Mouse (Mus musculus) limb, embryonic 12.5 days (tissue): ENCODE data around the gene Itga1. TPM values are rescaled to one million over a fixed set of nuclear protein-coding genes. Genes with fewer than 3 reads are reported as not detected.

Experiments used
- ATAC-seq: fragments of 200-750 bp; cut with Nextera tagmentation; 2 replicates; pipeline ENCODE4 v1.8.0; 2017; ENCODE audit warnings: low read depth, moderate TSS enrichment; ENCODE audit not compliant: insufficient number of reproducible peaks, insufficient read depth, low FRiP score, low TSS enrichment
- H3K27ac ChIP-seq: fragments of 300-500 bp; sonication (generic); 2 replicates; pipeline ENCODE4 v1.5.1; 2016; ENCODE audit warnings: mild to moderate bottlenecking, moderate library complexity
- H3K27me3 ChIP-seq: fragments of 300-500 bp; sonication (generic); 2 replicates; pipeline ENCODE4 v1.6.1; 2016; ENCODE audit warnings: mild to moderate bottlenecking, moderate library complexity
- H3K36me3 ChIP-seq: fragments of 300-500 bp; sonication (generic); 2 replicates; pipeline ENCODE4 v1.6.1; 2016; ENCODE audit warnings: mild to moderate bottlenecking, moderate library complexity
- H3K4me1 ChIP-seq: fragments of 300-500 bp; sonication (generic); replicated peaks from 2 replicates; pipeline ENCODE4 v1.6.1; 2016
- H3K4me2 ChIP-seq: fragments of 300-500 bp; sonication (generic); 2 replicates; pipeline ENCODE4 v1.6.1; 2016; ENCODE audit warnings: mild to moderate bottlenecking, moderate library complexity
- H3K4me3 ChIP-seq: fragments of 300-500 bp; sonication (generic); replicated peaks from 2 replicates; pipeline ENCODE4 v1.5.1; 2016; ENCODE audit warnings: mild to moderate bottlenecking
- H3K9ac ChIP-seq: fragments of 300-500 bp; sonication (generic); replicated peaks from 2 replicates; pipeline ENCODE4 v1.6.1; 2016; ENCODE audit warnings: mild to moderate bottlenecking, moderate library complexity
- H3K9me3 ChIP-seq: fragments of 300-500 bp; sonication (generic); 2 replicates; pipeline ENCODE4 v1.6.1; 2016; ENCODE audit warnings: mild to moderate bottlenecking, moderate library complexity
- WGBS: fragments of 180-500 bp; shearing (Covaris S2); methylation state at CpG from one replicate; pipeline ENCODE4 v1.1.7; 2016; 5-methylcytosine and 5-hydroxymethylcytosine counted together
- polyA plus RNA-seq: library from polyadenylated mRNA; unstranded; fragments of >200 nt; fragmentation: Nextera tagmentation; extraction: Ambion mirVana; gene quantifications from 2 replicates; pipeline ENCODE4 v1.2.1, GENCODE M21; 2016

The Itga1 gene
- polyA plus RNA-seq, 1 experiment from 2014 or later, result 3.5 TPM

DNA sequence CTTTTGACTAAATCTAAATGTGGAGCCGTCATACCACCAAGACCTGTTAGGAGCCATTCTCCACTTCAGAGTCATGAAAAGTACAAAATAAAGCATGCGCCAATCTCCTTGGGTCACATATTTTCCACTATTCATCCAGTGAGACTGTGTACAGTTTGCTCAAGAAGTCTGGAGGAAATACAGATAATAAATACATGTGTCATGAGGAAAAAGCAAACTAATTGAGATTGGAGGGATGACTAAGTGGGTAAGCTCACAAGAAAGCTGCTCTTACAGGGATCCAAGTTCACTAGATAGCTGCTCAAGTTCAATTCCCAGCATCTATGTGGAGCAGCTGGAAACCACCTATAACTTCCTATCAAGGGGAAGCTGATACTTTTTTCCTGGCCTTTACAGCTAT, 24.8 kb upstream of the Itga1 start:
- H3K4me3 ChIP-seq, result no peak overlapping the region
- H3K9me3 ChIP-seq, result no peaks in the 10 kb centered on the region
- no peak overlapping the region for H3K9ac ChIP-seq
- no peaks in the 10 kb centered on the region for H3K4me1 ChIP-seq
- no peak overlapping the region for H3K27ac ChIP-seq
- no peak overlapping the region for H3K4me2 ChIP-seq
- no peaks in the 10 kb centered on the region for H3K36me3 ChIP-seq
- 96% methylated on average over 2 of the region's 2 CpGs for WGBS
- ATAC-seq, result no peak
- no peaks in the 10 kb centered on the region for H3K27me3 ChIP-seq

DNA sequence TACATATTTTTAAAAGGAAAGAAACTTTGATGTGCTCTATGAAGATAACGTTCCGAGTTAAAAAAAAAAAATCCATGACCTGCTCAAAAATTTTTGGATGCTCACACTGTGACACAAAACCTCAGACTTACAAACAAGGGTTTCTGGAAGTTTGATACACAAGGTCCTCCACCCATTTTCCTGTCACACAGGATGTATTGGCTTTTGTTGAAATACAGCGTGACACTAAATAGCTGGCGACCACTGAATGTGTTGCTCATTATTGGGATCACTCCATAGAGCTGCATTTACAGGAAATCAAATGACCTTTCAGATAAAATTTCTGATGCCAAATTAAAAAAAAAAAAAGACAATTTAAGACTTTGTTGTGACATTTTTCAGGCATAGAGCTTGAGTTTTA, 23.4 kb upstream of the Itga1 start:
- 89% methylated on average over 4 of the region's 4 CpGs for WGBS
- H3K9me3 ChIP-seq, result no peaks in the 10 kb centered on the region
- no peak overlapping the region for H3K4me2 ChIP-seq
- H3K4me1 ChIP-seq, result no peaks in the 10 kb centered on the region
- H3K9ac ChIP-seq, result no peak overlapping the region
- H3K27me3 ChIP-seq, result no peaks in the 10 kb centered on the region
- H3K27ac ChIP-seq, result no peak overlapping the region
- H3K4me3 ChIP-seq, result no peak overlapping the region
- no peaks in the 10 kb centered on the region for H3K36me3 ChIP-seq
- no peak for ATAC-seq

DNA sequence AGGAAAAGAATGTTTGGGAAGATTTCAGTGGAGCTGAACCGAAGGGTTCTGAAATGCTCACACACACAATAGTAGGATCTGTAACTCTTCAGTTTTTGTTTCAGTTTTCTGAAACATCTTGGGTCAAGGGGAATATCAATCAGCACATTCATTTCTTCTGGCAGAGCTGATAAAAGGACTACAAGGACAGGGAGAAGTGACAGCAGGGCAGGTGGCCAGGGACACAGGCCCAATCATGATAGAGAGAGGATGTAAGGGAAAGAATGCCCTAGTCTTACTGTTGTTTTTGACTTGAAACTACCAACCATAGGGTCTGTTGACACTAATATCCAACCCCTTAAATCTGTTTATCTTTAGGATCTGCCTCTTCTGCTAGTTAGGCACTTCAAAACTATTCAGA, 22.8 kb upstream of the Itga1 start:
- H3K4me1 ChIP-seq, result no peaks in the 10 kb centered on the region
- H3K27me3 ChIP-seq, result no peaks in the 10 kb centered on the region
- H3K4me2 ChIP-seq, result no peak overlapping the region
- H3K9me3 ChIP-seq, result no peaks in the 10 kb centered on the region
- ATAC-seq, result no peak
- no peaks in the 10 kb centered on the region for H3K36me3 ChIP-seq
- 94% methylated on average over 1 of the region's 1 CpGs for WGBS
- no peak overlapping the region for H3K9ac ChIP-seq
- H3K27ac ChIP-seq, result no peak overlapping the region
- no peak overlapping the region for H3K4me3 ChIP-seq

DNA sequence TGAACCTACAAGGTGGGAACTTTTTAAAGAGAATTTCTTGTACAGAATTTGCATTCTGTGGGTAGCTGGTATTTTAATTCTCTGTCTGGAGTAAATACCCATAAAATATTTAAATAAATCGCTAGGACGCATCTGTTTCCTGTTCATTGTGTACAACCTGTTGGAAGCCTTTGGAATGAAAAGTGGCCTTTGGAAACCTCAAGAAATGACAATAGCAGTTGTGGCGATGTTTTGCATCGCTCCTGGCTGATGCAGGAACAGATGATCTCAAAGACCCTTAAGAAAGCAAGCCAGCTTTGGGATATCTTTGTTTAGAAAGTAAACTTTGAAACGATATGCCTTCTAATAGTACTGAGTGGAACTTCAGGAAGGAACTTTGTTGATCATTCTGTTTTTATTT, 17.0 kb upstream of the Itga1 start:
- H3K9ac ChIP-seq, result no peak overlapping the region
- H3K27me3 ChIP-seq, result no peaks in the 10 kb centered on the region
- no peaks in the 10 kb centered on the region for H3K4me1 ChIP-seq
- H3K27ac ChIP-seq, result no peak overlapping the region
- H3K36me3 ChIP-seq, result no peaks in the 10 kb centered on the region
- H3K4me2 ChIP-seq, result no peak overlapping the region
- no peaks in the 10 kb centered on the region for H3K9me3 ChIP-seq
- no peak for ATAC-seq
- 69% methylated on average over 5 of the region's 5 CpGs for WGBS
- no peak overlapping the region for H3K4me3 ChIP-seq

DNA sequence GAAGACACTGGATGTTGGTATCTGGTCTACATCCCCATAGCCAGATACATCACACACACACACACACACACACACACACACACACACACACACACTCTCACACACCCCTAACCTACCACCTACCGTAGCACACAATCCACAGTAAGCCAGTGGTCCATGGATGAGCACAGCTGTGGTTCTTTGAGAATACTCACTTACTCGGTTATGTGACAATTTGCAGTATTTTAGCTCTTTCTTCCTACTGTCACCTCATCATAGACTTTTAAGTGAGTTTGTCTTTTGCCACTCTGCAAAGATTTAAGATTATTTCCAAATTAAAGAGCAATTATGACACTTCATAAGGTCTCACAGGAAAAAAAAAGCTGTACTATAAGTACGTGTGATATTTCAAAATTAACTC, 16.4 kb upstream of the Itga1 start:
- H3K9me3 ChIP-seq, result no peaks in the 10 kb centered on the region
- no peak overlapping the region for H3K27ac ChIP-seq
- H3K27me3 ChIP-seq, result no peaks in the 10 kb centered on the region
- 84% methylated on average over 3 of the region's 3 CpGs for WGBS
- H3K4me1 ChIP-seq, result no peaks in the 10 kb centered on the region
- H3K4me3 ChIP-seq, result no peak overlapping the region
- no peak overlapping the region for H3K9ac ChIP-seq
- ATAC-seq, result no peak
- H3K4me2 ChIP-seq, result no peak overlapping the region
- H3K36me3 ChIP-seq, result no peaks in the 10 kb centered on the region

DNA sequence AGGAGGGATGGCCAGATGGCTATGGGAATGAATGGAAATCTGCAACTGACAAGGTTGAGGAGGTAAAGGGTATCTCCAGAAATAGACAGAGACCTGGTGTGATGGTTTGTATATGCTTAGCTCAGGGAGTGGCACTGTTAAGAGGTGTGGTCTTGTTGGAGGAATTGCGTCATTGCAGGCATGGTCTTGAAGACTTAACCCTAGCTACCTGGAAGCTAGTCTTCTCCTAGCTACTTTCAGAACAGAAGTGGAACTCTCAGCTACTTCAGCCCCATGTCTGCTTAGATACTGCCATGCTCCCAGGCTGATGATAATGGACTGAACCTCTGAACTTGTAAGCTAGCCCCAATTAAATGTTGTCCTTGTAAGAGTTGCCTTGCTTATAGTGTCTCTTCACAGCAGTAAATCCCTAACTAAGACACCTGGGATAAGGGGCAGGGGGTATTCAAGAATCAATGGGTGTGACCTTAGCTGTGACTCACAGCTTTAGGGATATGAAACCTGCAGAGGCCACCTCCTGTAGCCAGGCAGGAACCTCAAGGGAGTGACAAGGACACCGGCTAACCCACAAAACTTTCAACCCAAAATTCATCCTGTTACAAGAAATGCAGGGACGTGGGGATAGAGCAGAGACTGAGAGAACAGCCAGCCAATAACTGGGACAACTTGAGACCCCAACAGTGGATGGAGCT, 15.3 kb upstream of the Itga1 start:
- H3K27ac ChIP-seq, result no peak overlapping the region
- H3K4me1 ChIP-seq, result no peaks in the 10 kb centered on the region
- WGBS, result 86% methylated on average over 3 of the region's 3 CpGs
- no peak for ATAC-seq
- H3K36me3 ChIP-seq, result no peaks in the 10 kb centered on the region
- no peak overlapping the region for H3K4me2 ChIP-seq
- no peak overlapping the region for H3K9ac ChIP-seq
- no peaks in the 10 kb centered on the region for H3K27me3 ChIP-seq
- H3K9me3 ChIP-seq, result no peaks in the 10 kb centered on the region
- H3K4me3 ChIP-seq, result no peak overlapping the region

DNA sequence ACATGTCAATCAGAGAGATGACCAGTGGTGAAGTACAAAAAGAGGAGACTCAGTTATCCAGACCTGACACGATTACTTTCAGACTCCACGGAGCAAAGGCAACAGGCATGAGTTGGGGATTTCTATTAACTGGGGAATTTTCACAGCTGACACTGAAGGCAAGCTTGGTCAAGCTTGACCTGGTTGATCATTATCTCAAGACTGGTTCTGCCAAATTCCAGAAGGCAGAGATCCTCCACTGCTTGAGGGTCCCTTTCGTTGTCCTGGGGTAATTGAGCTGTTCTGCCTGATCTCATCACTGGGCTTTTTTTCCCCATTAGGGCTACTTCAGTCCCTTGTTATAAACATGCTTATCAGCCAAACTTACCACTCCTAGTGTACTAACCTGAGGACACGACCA, 7.9 kb upstream of the Itga1 start:
- H3K4me1 ChIP-seq, result no peaks in the 10 kb centered on the region
- no peak overlapping the region for H3K9ac ChIP-seq
- 85% methylated on average over 4 of the region's 4 CpGs for WGBS
- no peaks in the 10 kb centered on the region for H3K27me3 ChIP-seq
- no peak overlapping the region for H3K4me2 ChIP-seq
- no peaks in the 10 kb centered on the region for H3K36me3 ChIP-seq
- no peak for ATAC-seq
- H3K27ac ChIP-seq, result no peak overlapping the region
- H3K4me3 ChIP-seq, result no peak overlapping the region
- no peaks in the 10 kb centered on the region for H3K9me3 ChIP-seq

DNA sequence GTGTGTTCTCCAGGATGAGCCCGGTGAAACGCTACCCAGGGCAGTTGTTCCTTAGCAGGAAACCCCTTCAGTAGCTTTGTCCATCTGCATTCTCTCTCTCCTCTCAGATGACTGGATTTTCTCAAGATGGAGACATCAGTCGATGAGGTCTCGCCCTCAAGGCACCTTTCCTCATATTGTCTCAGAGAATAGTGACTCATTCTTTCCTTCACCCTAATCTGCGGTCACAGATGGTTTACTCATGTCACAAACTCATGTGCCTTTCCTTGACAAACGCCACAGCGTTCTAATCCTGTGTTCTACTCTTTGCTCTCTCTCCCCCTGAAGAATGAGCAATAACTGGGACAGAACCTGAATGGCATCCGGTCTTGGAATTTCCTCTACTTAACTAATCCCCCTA, 5.7 kb upstream of the Itga1 start:
- Histone ChIP-seq H3K9me3 (no peaks in the 10 kb centered on the region), H3K27me3 (no peaks in the 10 kb centered on the region), H3K4me2 (no peak overlapping the region), H3K36me3 (no peaks in the 10 kb centered on the region), H3K9ac (no peak overlapping the region), H3K27ac (no peak overlapping the region), H3K4me1 (no peaks in the 10 kb centered on the region), H3K4me3 (no peak overlapping the region)
- WGBS, result 89% methylated on average over 8 of the region's 8 CpGs
- ATAC-seq, result no peak

DNA sequence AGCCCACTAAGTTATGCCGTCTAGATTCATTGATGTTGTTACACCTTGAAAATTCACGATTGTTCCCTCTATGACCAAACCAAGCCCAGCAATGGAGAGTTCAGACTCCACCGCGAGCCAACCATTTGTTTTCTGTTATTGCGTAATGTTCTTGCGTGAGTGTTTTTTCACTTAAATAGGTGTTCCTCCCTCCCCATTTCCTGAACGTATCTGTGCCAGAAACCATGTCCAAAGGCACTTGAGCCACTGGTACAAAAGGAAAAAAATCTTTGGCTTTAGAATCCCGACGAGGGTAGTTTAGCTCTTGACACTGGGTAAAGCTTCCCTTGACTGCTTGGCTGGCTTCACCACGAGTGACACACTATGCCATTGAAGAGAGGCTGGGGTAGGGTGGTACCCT, 4.4 kb upstream of the Itga1 start:
- Histone ChIP-seq H3K36me3 (no peaks in the 10 kb centered on the region), H3K9ac (no peak overlapping the region), H3K27me3 (no peaks in the 10 kb centered on the region), H3K27ac (no peak overlapping the region), H3K4me2 (no peak overlapping the region), H3K9me3 (no peaks in the 10 kb centered on the region), H3K4me1 (peaks cover 7% of the 10 kb centered on the region), H3K4me3 (no peak overlapping the region)
- 71% methylated on average over 10 of the region's 10 CpGs for WGBS
- ATAC-seq, result no peak

DNA sequence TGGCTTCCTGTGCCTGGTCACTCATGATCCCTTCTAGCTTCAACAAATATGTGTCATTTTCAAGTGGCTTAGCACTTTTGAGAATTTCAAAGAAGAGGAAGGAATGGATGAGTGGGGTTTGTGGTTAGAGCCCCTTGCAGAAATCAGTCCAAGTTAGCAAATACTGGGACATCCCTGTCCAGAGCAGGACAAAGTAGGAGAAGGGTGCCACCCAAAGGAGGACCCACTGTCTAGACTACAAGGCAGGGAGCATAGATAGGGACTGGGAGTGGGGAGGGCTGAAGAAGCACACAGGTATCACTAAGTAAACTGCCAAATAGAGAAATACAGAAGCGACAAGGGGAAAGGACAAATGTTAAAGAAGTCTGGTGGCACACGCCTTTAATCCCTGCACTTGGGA, 990 bp upstream of the Itga1 start:
- H3K4me2 ChIP-seq, result peak overlapping the region; percentile 95; the same call in 1 of the 2 replicates
- no peaks in the 10 kb centered on the region for H3K9me3 ChIP-seq
- H3K4me3 ChIP-seq, result no peak overlapping the region
- WGBS, result 90% methylated on average over 2 of the region's 2 CpGs
- peaks cover 9% of the 10 kb centered on the region for H3K4me1 ChIP-seq
- no peaks in the 10 kb centered on the region for H3K27me3 ChIP-seq
- no peaks in the 10 kb centered on the region for H3K36me3 ChIP-seq
- H3K27ac ChIP-seq, result no peak overlapping the region
- H3K9ac ChIP-seq, result no peak overlapping the region
- no peak for ATAC-seq

DNA sequence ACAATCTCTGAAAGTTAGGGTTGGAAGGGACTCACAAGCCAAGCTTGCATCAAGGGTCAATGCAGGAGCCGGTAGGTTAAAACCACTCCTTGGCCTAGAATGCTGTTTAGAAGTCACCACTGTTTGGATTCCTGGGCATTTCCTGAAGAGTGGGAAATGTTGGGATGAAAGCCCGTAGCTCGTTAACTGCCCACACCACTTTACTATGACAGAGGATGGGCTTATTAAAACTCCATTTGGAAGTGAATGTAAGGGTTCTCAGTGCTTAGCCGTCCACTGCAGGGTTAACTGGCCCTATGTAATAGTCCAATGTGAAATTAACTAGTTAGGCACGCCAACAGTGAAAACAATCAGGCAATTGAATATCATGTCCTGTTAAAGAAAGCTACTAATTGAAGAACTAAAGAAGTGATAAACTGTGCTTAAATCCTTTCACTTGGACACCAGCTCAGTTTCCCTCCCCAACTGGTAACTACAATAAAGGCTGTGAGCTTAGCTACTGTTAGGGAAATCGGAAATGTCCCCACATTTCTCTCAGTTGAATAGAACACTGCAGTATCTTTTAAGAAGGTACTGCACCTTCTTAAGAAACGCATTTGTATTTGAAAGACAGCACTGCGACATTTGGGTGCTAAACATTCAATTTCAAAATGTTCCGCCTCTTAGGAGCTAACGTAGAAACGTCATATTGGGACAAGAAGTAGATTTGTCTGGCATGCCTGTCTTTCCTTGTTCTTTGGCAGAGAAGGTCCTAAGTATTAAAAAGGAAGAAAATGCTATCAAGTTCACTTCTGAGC, 1.2 kb downstream of the Itga1 start:
- ATAC-seq, result no peak
- no peaks in the 10 kb centered on the region for H3K36me3 ChIP-seq
- H3K4me1 ChIP-seq, result peaks cover 9% of the 10 kb centered on the region
- H3K4me2 ChIP-seq, result peak overlapping the region; percentile 95
- peak overlapping the region; percentile 58 for H3K4me3 ChIP-seq
- no peaks in the 10 kb centered on the region for H3K9me3 ChIP-seq
- H3K27ac ChIP-seq, result no peak overlapping the region
- 29% methylated on average over 11 of the region's 11 CpGs for WGBS
- H3K27me3 ChIP-seq, result no peaks in the 10 kb centered on the region
- no peak overlapping the region for H3K9ac ChIP-seq

DNA sequence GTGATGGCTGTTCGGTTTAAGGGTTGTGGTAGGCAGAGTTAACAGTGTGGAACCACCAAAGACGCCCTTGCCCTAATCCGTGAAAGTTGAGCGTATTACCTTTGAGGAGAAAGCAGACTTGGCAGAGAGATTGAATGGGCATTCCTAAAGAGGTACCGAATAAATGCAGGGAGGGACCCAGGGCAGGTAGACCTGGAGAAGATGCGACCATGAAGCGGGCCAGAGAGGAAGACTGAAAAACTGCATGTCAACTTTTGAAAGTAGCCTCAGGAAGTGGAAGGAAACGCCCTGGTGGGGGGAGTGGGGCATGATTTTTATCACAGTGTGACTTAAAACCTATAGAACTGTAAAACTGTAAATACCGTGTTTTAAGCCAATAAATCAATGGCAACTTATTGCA, 2.4 kb downstream of the Itga1 start:
- no peak for ATAC-seq
- no peaks in the 10 kb centered on the region for H3K9me3 ChIP-seq
- no peak overlapping the region for H3K4me2 ChIP-seq
- H3K9ac ChIP-seq, result no peak overlapping the region
- WGBS, result 85% methylated on average over 9 of the region's 9 CpGs
- no peaks in the 10 kb centered on the region for H3K27me3 ChIP-seq
- H3K4me1 ChIP-seq, result peaks cover 9% of the 10 kb centered on the region
- H3K36me3 ChIP-seq, result no peaks in the 10 kb centered on the region
- no peak overlapping the region for H3K27ac ChIP-seq
- H3K4me3 ChIP-seq, result no peak overlapping the region
